Mouse (Mus musculus): ENCODE measurements around the gene Umad1.

- TF ChIP-seq CTCF (IDR thresholded peaks at IDR 0.05; ENCODE audit: low read depth, low read length) (no peak), TAL1 (conservative IDR thresholded peaks at IDR 0.05; ENCODE audit: low read depth, low read length) (no peak)
These were observed 29.9 kb downstream of the Umad1 start for GRCm38 (mm10) chr6:8288755-8289580.

All from G1E (cell line).